Mouse (Mus musculus) cortical plate, adult 2 months (tissue): ENCODE measurements around the gene Ptpn5.

Experiments
- CTCF ChIP-seq: fragments of 200-500 bp; IDR thresholded peaks from 2 replicates; pipeline ENCODE4 v1.5.1; 2011; ENCODE audit warnings: mild to moderate bottlenecking, control low read depth, low read length; ENCODE audit not compliant: insufficient read depth; ENCODE audit errors: extremely low read depth
- POLR2A ChIP-seq: fragments of 200-500 bp; IDR thresholded peaks from 2 replicates; pipeline ENCODE4 v1.6.1; 2011; ENCODE audit warnings: mild to moderate bottlenecking, low read length, control low read depth; ENCODE audit not compliant: insufficient read depth; ENCODE audit errors: extremely low read depth

DNA sequence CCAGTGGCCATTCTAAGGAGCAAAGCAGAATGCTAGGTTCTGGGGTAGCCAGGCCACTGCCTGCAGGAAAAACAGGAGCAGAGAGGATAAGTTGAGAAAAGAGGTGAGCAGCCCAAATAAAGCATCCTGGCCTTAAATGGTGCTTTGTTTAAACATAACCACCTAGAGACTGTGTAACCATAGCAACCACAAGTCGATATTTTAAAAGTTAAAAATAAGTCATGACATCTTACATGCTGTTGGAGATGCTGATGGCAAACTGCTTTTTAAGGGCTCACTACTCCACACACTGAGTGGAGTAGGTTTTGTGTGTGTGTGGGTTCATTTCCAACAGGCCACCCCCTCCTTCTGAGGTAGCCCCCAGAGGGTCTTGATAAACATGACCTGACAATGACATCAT is 48.4 kb downstream of the Ptpn5 start:
- TF ChIP-seq POLR2A (no peak), CTCF (no peak)
